8 mouse cellular contexts compared by ENCODE assay signal in genomic region chr4:150544652-150545258, GRCm38 (mm10).
A peak's percentile ranks its signal among the peaks of the same experiment; 100 is the strongest.
DNase-seq lines count a peak whose midpoint lies in the region; ATAC-seq and TF ChIP-seq lines count a peak whose summit lies in the region.

No protein-coding gene starts in this region.

- intact Hi-C loops in left cerebral cortex, adult 2 months (cut with DNase I), result no loop called here
- intact Hi-C loops in left cerebral cortex, postnatal 4 days (cut with DNase I), result no loop called here

- TF ChIP-seq EP300 in stomach, postnatal 0 days (optimal IDR thresholded peaks at IDR 0.05), result no peak

- H3K36me3 ChIP-seq in kidney, embryonic 14.5 days (ENCODE audit: control insufficient read depth, insufficient read depth, low read length), result peaks cover 4% of the 10 kb centered on the region; the same call in 1 of the 2 replicates
- H3K36me3 ChIP-seq in stomach, postnatal 0 days (ENCODE audit: control insufficient read depth, insufficient read depth, low read length), result no peaks in the 10 kb centered on the region
- H3K36me3 ChIP-seq in forebrain, embryonic 14.5 days (ENCODE audit: control insufficient read depth, insufficient read depth, low read length), result peaks cover 11% of the 10 kb centered on the region; the same call in 1 of the 2 replicates

- ATAC-seq in granulocyte monocyte progenitor cell, adult 5-6 weeks (replicated peaks; ENCODE audit: poor library complexity, severe bottlenecking), result peak; percentile 90
- peak; percentile 46; the same call in 1 of the 2 replicates for ATAC-seq in kidney, embryonic 14.5 days (ENCODE audit: low FRiP score, low TSS enrichment)
- ATAC-seq in stomach, postnatal 0 days (ENCODE audit: low FRiP score, low TSS enrichment), result peak; percentile 96
- ATAC-seq in forebrain, embryonic 14.5 days, result no peak

- DNase-seq in left cerebral cortex, adult 2 months (ENCODE audit: extremely low spot score in 1 of 2, low spot score in 2 of 2), result peak; percentile 51 to 57
- no peak for DNase-seq in left cerebral cortex, postnatal 4 days
- peak; percentile 60 for DNase-seq in ZHBTc4 (ENCODE audit: low read depth, low spot score)
- peak; percentile 73 to 79 for DNase-seq in lung, postnatal 4 days
- peak; percentile 87 for DNase-seq in stomach, postnatal 0 days (ENCODE audit: low spot score)
- no peak for DNase-seq in forebrain, embryonic 14.5 days (ENCODE audit: low spot score)

- WGBS in kidney, embryonic 14.5 days, result 76% methylated on average over 10 of the region's 10 CpGs
- 39% methylated on average over 10 of the region's 10 CpGs for WGBS in stomach, postnatal 0 days
- WGBS in forebrain, embryonic 14.5 days, result 90% methylated on average over 10 of the region's 10 CpGs

- H3K9me3 ChIP-seq in kidney, embryonic 14.5 days (ENCODE audit: control insufficient read depth, low read length), result no peaks in the 10 kb centered on the region
- H3K9me3 ChIP-seq in stomach, postnatal 0 days (ENCODE audit: control insufficient read depth, low read length), result no peaks in the 10 kb centered on the region
- H3K9me3 ChIP-seq in forebrain, embryonic 14.5 days (replicated peaks; ENCODE audit: control insufficient read depth, low read length), result no peaks in the 10 kb centered on the region

- H3K4me2 ChIP-seq in kidney, embryonic 14.5 days (replicated peaks; ENCODE audit: low read depth, low read length), result no peak overlapping the region
- H3K4me2 ChIP-seq in stomach, postnatal 0 days (replicated peaks; ENCODE audit: low read depth), result peak overlapping the region; percentile 26; the same call in 1 of the 2 replicates
- H3K4me2 ChIP-seq in forebrain, embryonic 14.5 days (ENCODE audit: low read length), result no peak overlapping the region

- H3K9ac ChIP-seq in kidney, embryonic 14.5 days (ENCODE audit: low read depth, low read length), result no peak overlapping the region
- H3K9ac ChIP-seq in stomach, postnatal 0 days (ENCODE audit: low read length), result no peak overlapping the region
- H3K9ac ChIP-seq in forebrain, embryonic 14.5 days (ENCODE audit: low read length), result no peak overlapping the region

- H3K4me3 ChIP-seq in left cerebral cortex, adult 2 months, result no peak overlapping the region
- no peak overlapping the region for H3K4me3 ChIP-seq in kidney, embryonic 14.5 days (ENCODE audit: low read length)
- no peak overlapping the region for H3K4me3 ChIP-seq in stomach, postnatal 0 days (ENCODE audit: low read depth, low read length)
- no peak overlapping the region for H3K4me3 ChIP-seq in forebrain, embryonic 14.5 days (ENCODE audit: low read depth, low read length)

- TF ChIP-seq CTCF in left cerebral cortex, adult 2 months (IDR thresholded peaks at IDR 0.05), result no peak
- no peak for TF ChIP-seq CTCF in stomach, postnatal 0 days (IDR thresholded peaks at IDR 0.05; ENCODE audit: low read depth)

- peak overlapping the region; percentile 75 for H3K27ac ChIP-seq in left cerebral cortex, adult 2 months
- H3K27ac ChIP-seq in kidney, embryonic 14.5 days (ENCODE audit: low read depth, low read length), result no peak overlapping the region
- H3K27ac ChIP-seq in stomach, postnatal 0 days (replicated peaks), result peak overlapping the region; percentile 81
- no peak overlapping the region for H3K27ac ChIP-seq in forebrain, embryonic 14.5 days (ENCODE audit: low read depth, low read length)

- H3K4me1 ChIP-seq in kidney, embryonic 14.5 days (ENCODE audit: control insufficient read depth, insufficient read depth, low read length), result 0 out of 2 replicates have a peak, but pooled peaks cover 2% of the 10 kb centered on the region
- no peaks in the 10 kb centered on the region for H3K4me1 ChIP-seq in stomach, postnatal 0 days (replicated peaks; ENCODE audit: control insufficient read depth, insufficient read depth)
- peaks cover 3% of the 10 kb centered on the region; the same call in 1 of the 2 replicates for H3K4me1 ChIP-seq in forebrain, embryonic 14.5 days (ENCODE audit: control insufficient read depth, insufficient read depth, low read length)

- no peaks in the 10 kb centered on the region for H3K27me3 ChIP-seq in kidney, embryonic 14.5 days (ENCODE audit: control insufficient read depth, insufficient read depth, low read length)
- H3K27me3 ChIP-seq in stomach, postnatal 0 days (ENCODE audit: control insufficient read depth, insufficient read depth, low read length), result no peaks in the 10 kb centered on the region
- no peaks in the 10 kb centered on the region for H3K27me3 ChIP-seq in forebrain, embryonic 14.5 days (replicated peaks; ENCODE audit: control insufficient read depth, insufficient read depth, low read length)

Comparison
In these comparisons a context has a peak if more than half of its experiments do, and no peak if none do; other contexts are left out.
1. DNase-seq: peak in left cerebral cortex, adult 2 months (2 of 2), ZHBTc4 (single experiment), lung, postnatal 4 days (2 of 2) and stomach, postnatal 0 days (single experiment); none in left cerebral cortex, postnatal 4 days (single experiment) and forebrain, embryonic 14.5 days (single experiment).
2. H3K27ac ChIP-seq: peak in left cerebral cortex, adult 2 months (single experiment) and stomach, postnatal 0 days (single experiment); none in kidney, embryonic 14.5 days (single experiment) and forebrain, embryonic 14.5 days (single experiment).